Mouse (Mus musculus): Measurements from ENCODE around the gene Lgals7.

DNA sequence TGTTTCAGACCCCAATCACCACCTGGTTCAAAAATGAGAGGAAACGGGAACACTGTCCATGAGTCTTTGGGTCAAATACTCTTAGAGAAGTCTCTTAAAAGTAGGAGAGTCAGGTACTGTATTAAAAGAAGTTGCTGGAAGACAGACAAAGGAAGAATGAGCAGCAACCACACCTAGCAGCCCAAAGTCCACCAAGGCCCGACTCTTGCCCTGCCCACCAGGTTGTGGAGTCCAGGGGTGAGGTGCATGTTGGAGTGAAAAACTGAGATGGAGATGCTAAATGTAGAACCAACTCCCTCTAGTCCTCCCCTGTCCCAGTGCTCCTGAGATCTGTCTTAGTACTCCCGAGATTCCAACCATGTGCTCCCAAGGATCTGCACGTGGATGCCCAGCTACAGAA, 13.0 kb upstream of the Lgals7 start:
- TF ChIP-seq CTCF (IDR thresholded peaks at IDR 0.05; ENCODE audit: borderline replicate concordance, insufficient read depth, low read depth, low read length) (no peak), POLR2A (IDR thresholded peaks at IDR 0.05; ENCODE audit: borderline replicate concordance, insufficient read depth, low read length) (no peak)

All from cerebellum, adult 2 months (tissue).